Mouse (Mus musculus) testis, adult 10 weeks (tissue): ENCODE measurements around the gene Aldh1a1. TPM values are rescaled to one million over a fixed set of nuclear protein-coding genes. Genes with fewer than 3 reads are reported as not detected.

ENCODE experiments used
- polyA plus RNA-seq: library from polyadenylated mRNA; stranded (reverse); fragments of 350-450 nt; fragmentation: Illumina TruSeq; extraction: RNeasy Lipid Tissue Mini Kit (QIAGEN cat#74804); gene quantifications from one replicate; pipeline ENCODE4 v1.2.3, GENCODE M21; 2014; ENCODE audit warnings: low read depth, low replicate concordance

The Aldh1a1 gene
- 497 TPM for polyA plus RNA-seq

GRCm38 (mm10) chr19:20492491-20492890, at the start of gene Aldh1a1:
Aldh1a1 (plus strand) TSS chr19:20492715.

Other genes starting within 250 kb of the Aldh1a1 start
- gene Anxa1, start 101.8 kb upstream of the Aldh1a1 start, polyA plus RNA-seq: 6.5 TPM
- gene Aldh1a7, start 234.8 kb downstream of the Aldh1a1 start, polyA plus RNA-seq: 24.8 TPM